Mouse (Mus musculus) ES-E14 (cell line): Measurements from ENCODE around the gene Rabgap1l.

Experiments
- ZC3H11A ChIP-seq: IDR thresholded peaks from 2 replicates; pipeline ENCODE4 v1.6.1; 2012; ENCODE audit warnings: low read depth, mild to moderate bottlenecking, inconsistent platforms, low read length, borderline replicate concordance
- ZNF384 ChIP-seq: IDR thresholded peaks from 2 replicates; pipeline ENCODE4 v1.6.1; 2012; ENCODE audit warnings: low read depth, low read length, inconsistent platforms

GRCm38 (mm10) chr1:160485028-160485427 is 308.0 kb downstream of the Rabgap1l start:
- TF ChIP-seq ZC3H11A (no peak), ZNF384 (no peak)
